Mouse (Mus musculus) heart, postnatal 0 days (tissue): ENCODE results near the gene Stx8. TPM values are rescaled to one million over a fixed set of nuclear protein-coding genes. Genes with fewer than 3 reads are reported as not detected.

Experiments
- ATAC-seq: fragments of 200-750 bp; cut with Nextera tagmentation; 2 replicates; pipeline ENCODE4 v1.8.0; 2017; ENCODE audit warnings: low read depth, moderate number of reproducible peaks, moderate library complexity; ENCODE audit not compliant: insufficient read depth
- DNase-seq: peaks from one replicate; pipeline ENCODE4 v3.0.0-alpha.2; 2016; ENCODE audit warnings: low spot score
- H3K27ac ChIP-seq: fragments of 300-500 bp; sonication (generic); 2 replicates; pipeline ENCODE4 v1.5.1; 2014; ENCODE audit warnings: low read depth, mild to moderate bottlenecking
- H3K27me3 ChIP-seq: fragments of 300-500 bp; sonication (generic); 2 replicates; pipeline ENCODE4 v1.6.1; 2014; ENCODE audit warnings: low read length, mixed read lengths; ENCODE audit not compliant: control insufficient read depth, insufficient read depth
- H3K36me3 ChIP-seq: fragments of 300-500 bp; sonication (generic); replicated peaks from 2 replicates; pipeline ENCODE4 v1.6.1; 2014; ENCODE audit warnings: low read length, mixed read lengths; ENCODE audit not compliant: control insufficient read depth, insufficient read depth
- H3K4me1 ChIP-seq: fragments of 300-500 bp; sonication (generic); 2 replicates; pipeline ENCODE4 v1.6.1; 2014; ENCODE audit warnings: antibody characterized with exemption; ENCODE audit not compliant: control insufficient read depth, insufficient read depth
- H3K4me2 ChIP-seq: fragments of 300-500 bp; sonication (generic); 2 replicates; pipeline ENCODE4 v1.6.1; 2014; ENCODE audit warnings: low read depth, mild to moderate bottlenecking, low read length, moderate library complexity
- H3K4me3 ChIP-seq: fragments of 300-500 bp; sonication (generic); 2 replicates; pipeline ENCODE4 v1.5.1; 2014; ENCODE audit warnings: low read depth, low read length
- H3K9ac ChIP-seq: fragments of 300-500 bp; sonication (generic); replicated peaks from 2 replicates; pipeline ENCODE4 v1.6.1; 2014; ENCODE audit warnings: low read depth, low read length, mixed read lengths
- H3K9me3 ChIP-seq: fragments of 300-500 bp; sonication (generic); replicated peaks from 2 replicates; pipeline ENCODE4 v1.6.1; 2016; ENCODE audit warnings: low read length; ENCODE audit not compliant: control insufficient read depth
- CTCF ChIP-seq: IDR thresholded peaks from 2 replicates; pipeline ENCODE4 v1.5.1; 2016; ENCODE audit warnings: antibody characterized with exemption, control low read depth, low read depth
- EP300 ChIP-seq: IDR thresholded peaks from 2 replicates; pipeline ENCODE4 v1.6.1; 2016; ENCODE audit warnings: antibody characterized with exemption, low read depth
- WGBS: fragments of 180-500 bp; shearing (Covaris S2); extraction: QIAGEN DNeasy Blood & Tissue Kit; methylation state at CpG from one replicate; pipeline ENCODE4 v1.1.7; 2014; 5-methylcytosine and 5-hydroxymethylcytosine counted together
- polyA plus RNA-seq: library from polyadenylated mRNA; unstranded; fragments of >200 nt; fragmentation: Nextera tagmentation; extraction: Ambion mirVana; gene quantifications from 2 replicates; pipeline ENCODE4 v1.2.1, GENCODE M21; 2015
- total RNA-seq: library from RNA; depleted of rRNA; stranded (reverse); fragments of >200 nt; gene quantifications from 2 replicates; pipeline ENCODE4 v1.2.3, GENCODE M21; 2014; ENCODE audit warnings: low replicate concordance

Gene Stx8
- total and polyA plus RNA-seq, 2 experiments from 2014 or later, result 15.9 to 69.0 TPM

DNA sequence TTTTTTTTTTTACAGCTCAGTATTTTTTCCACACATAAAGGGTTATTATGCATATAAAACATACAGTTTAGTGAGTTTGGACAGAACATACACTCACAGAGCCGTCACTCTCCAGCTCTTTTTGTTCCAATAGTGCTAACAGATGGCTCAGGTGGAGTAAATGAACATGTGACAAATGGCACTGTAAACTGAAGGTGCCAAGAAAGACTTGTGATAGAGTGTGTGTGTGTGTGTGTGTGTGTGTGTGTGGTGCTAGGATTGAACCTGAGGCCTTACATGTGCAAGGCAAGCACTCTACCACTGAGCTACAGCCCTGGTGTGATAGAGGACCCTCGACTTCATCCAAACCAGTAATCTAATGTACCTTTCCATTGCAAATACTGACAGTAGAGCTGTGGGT lies 96.1 kb downstream of the Stx8 start:
- H3K9me3 ChIP-seq, result no peaks in the 10 kb centered on the region
- no peak overlapping the region for H3K27ac ChIP-seq
- no peaks in the 10 kb centered on the region for H3K36me3 ChIP-seq
- no peaks in the 10 kb centered on the region for H3K27me3 ChIP-seq
- no peak for TF ChIP-seq EP300
- no peak for TF ChIP-seq CTCF
- no peak overlapping the region for H3K4me2 ChIP-seq
- H3K9ac ChIP-seq, result no peak overlapping the region
- DNase-seq, result no peak
- no peak overlapping the region for H3K4me3 ChIP-seq
- 81% methylated on average over 2 of the region's 2 CpGs for WGBS
- no peaks in the 10 kb centered on the region for H3K4me1 ChIP-seq
- ATAC-seq, result no peak

DNA sequence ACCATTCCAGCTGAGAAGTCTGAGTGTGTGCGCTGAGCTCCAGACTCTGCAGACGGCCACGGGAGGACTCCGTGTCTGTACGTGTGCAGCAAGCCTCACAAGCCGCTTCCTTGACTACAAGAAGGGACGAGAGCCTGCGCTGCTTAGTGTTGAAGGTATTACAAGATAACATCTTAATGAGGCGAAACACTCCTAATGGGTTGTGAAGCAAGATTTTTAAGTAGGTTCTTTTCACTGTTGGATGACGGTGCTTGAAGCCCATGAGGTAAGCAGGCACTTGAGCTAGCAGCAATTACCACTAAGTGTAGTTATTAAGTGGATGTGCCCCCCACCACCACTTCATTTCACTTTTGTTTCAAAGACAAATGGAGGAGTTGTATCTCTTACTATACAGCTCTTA lies 101.8 kb downstream of the Stx8 start:
- Histone ChIP-seq H3K27me3 (no peaks in the 10 kb centered on the region), H3K9ac (no peak overlapping the region), H3K4me1 (peaks cover 8% of the 10 kb centered on the region; the same call in 1 of the 2 replicates), H3K4me3 (no peak overlapping the region), H3K4me2 (no peak overlapping the region), H3K36me3 (no peaks in the 10 kb centered on the region), H3K27ac (no peak overlapping the region), H3K9me3 (no peaks in the 10 kb centered on the region)
- ATAC-seq, result no peak
- no peak for DNase-seq
- no peak for TF ChIP-seq CTCF
- TF ChIP-seq EP300, result no peak
- WGBS, result 83% methylated on average over 10 of the region's 10 CpGs

DNA sequence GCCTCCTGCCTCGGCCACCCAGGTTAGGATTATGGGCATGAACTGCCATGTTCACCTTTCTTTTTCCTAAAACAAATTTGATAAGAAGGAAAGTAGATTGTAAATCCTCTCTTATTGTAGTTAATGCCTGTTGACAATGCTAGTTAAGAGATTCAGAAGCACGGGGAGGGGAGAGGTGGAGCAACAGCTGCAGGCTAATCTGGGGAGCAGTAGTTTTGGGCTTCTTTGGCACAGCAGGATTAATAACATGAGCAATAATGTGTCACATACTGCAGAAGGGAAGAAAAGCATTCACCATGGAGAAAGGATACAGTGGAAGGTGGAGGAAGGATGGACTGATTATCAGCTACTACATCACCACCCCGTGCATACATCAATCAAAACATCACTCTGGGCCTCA lies 104.1 kb downstream of the Stx8 start:
- ATAC-seq (no peak), DNase-seq (no peak)
- H3K4me3 ChIP-seq, result no peak overlapping the region
- H3K36me3 ChIP-seq, result no peaks in the 10 kb centered on the region
- 78% methylated on average over 3 of the region's 3 CpGs for WGBS
- H3K4me1 ChIP-seq, result peaks cover 8% of the 10 kb centered on the region; the same call in 1 of the 2 replicates
- H3K27me3 ChIP-seq, result no peaks in the 10 kb centered on the region
- no peaks in the 10 kb centered on the region for H3K9me3 ChIP-seq
- no peak overlapping the region for H3K9ac ChIP-seq
- H3K4me2 ChIP-seq, result no peak overlapping the region
- no peak overlapping the region for H3K27ac ChIP-seq
- TF ChIP-seq CTCF (no peak), EP300 (no peak)

DNA sequence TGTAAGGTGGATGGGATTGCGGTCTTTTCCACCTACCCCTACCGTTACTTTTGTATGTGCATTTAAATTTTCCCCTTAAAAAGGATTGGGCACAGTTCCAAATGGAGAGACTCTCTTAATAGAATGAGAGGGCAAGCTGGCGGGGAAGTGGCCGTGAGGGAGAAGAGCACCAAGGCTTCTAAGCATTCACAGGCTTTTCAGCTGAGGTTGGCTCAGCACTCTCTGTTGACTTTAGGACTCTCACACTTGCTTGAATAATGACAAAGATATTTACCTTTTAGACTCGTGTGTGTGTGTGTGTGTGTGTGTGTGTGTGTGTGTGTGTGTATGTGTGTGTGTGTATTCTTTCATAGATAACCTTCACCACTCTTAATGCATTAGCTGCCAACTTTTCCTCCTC lies 105.8 kb downstream of the Stx8 start:
- Histone ChIP-seq H3K4me2 (no peak overlapping the region), H3K27ac (no peak overlapping the region), H3K9ac (no peak overlapping the region), H3K4me1 (peaks cover 8% of the 10 kb centered on the region; the same call in 1 of the 2 replicates), H3K27me3 (no peaks in the 10 kb centered on the region), H3K9me3 (no peaks in the 10 kb centered on the region), H3K4me3 (no peak overlapping the region), H3K36me3 (no peaks in the 10 kb centered on the region)
- WGBS, result 48% methylated on average over 5 of the region's 5 CpGs
- ATAC-seq (no peak), DNase-seq (no peak)
- no peak for TF ChIP-seq CTCF
- TF ChIP-seq EP300, result no peak

DNA sequence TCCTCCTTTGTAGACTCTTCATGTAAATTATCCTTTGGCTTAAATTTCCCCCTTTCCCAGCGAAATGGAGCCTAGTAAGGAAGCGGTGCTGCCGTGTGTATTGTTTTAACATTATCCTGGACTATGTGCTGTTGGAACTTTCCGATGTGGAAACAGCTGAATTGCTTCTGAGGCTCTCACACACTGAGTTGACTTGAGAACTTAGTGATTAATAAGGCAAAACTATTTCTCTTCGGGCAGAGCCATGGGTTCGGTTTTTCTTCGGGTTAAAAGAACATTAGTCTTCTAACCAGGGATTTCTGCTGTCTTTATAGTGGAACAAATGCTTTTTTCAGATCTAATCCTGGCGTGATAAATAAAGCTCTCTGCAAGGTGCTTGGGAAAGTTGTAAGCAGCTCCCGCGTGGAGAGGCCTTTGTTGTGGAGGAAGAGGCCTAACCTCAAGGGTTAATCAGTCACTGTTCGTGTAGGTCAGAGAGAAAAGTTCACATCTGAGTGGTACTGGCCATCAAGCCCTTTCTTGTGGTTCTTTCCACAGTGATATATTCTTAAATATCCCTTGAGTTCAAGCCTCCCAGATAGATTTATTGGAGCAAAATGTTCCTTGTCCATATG lies 106.7 kb downstream of the Stx8 start:
- H3K27ac ChIP-seq, result peak overlapping the region; percentile 6; the same call in 1 of the 2 replicates
- no peaks in the 10 kb centered on the region for H3K9me3 ChIP-seq
- H3K9ac ChIP-seq, result no peak overlapping the region
- H3K4me1 ChIP-seq, result peaks cover 8% of the 10 kb centered on the region; the same call in 1 of the 2 replicates
- no peak overlapping the region for H3K4me3 ChIP-seq
- TF ChIP-seq CTCF (no peak), EP300 (no peak)
- H3K4me2 ChIP-seq, result no peak overlapping the region
- ATAC-seq, result no peak
- no peaks in the 10 kb centered on the region for H3K36me3 ChIP-seq
- DNase-seq, result no peak
- H3K27me3 ChIP-seq, result no peaks in the 10 kb centered on the region
- WGBS, result 60% methylated on average over 11 of the region's 11 CpGs

DNA sequence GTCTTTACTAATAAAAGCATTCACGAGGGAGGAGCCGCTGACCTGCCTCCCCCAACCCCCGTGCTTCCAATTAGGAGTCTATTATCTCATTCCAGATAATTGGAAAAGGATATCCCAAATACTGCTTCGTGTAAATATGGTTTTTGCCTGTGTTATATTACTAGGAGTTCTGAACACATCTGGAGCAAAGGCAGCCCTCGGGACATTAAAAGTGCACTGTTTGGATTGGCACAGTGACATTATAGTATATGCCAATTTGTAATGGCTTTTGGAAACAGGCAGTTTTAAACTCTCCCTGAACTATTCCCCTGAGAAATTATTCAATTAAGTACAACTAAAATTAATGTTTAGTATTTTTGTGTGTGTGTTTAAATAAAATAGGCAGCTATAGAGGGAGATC lies 108.7 kb downstream of the Stx8 start:
- H3K4me2 ChIP-seq, result no peak overlapping the region
- TF ChIP-seq EP300 (no peak), CTCF (no peak)
- WGBS, result 52% methylated on average over 5 of the region's 5 CpGs
- ATAC-seq (no peak), DNase-seq (no peak)
- H3K9me3 ChIP-seq, result no peaks in the 10 kb centered on the region
- no peaks in the 10 kb centered on the region for H3K27me3 ChIP-seq
- H3K4me1 ChIP-seq, result peaks cover 8% of the 10 kb centered on the region; the same call in 1 of the 2 replicates
- no peaks in the 10 kb centered on the region for H3K36me3 ChIP-seq
- H3K27ac ChIP-seq, result no peak overlapping the region
- H3K4me3 ChIP-seq, result no peak overlapping the region
- H3K9ac ChIP-seq, result no peak overlapping the region
